Mouse (Mus musculus): ENCODE results near the gene Tmem39b.

Gene Tmem39b

DNA sequence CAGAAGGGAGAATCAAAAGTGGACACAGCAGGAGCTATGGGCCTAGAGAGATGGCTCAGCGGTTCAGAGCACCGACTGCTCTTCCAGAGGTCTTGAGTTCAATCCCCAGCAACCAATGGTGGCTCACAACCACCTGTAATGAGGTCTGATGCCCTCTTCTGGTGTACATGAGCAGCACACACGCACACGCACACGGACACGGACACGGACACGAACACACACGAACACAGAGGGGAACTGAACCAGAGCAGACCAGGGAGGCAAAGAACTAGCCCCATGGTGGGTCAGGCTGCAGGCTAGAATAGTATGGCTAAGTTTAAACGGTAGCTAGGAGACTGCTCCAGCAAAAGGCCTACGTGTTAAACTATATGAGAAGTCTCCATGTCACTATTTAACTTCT is 14.8 kb downstream of the Tmem39b start:
- DNase-seq = no peak

DNA sequence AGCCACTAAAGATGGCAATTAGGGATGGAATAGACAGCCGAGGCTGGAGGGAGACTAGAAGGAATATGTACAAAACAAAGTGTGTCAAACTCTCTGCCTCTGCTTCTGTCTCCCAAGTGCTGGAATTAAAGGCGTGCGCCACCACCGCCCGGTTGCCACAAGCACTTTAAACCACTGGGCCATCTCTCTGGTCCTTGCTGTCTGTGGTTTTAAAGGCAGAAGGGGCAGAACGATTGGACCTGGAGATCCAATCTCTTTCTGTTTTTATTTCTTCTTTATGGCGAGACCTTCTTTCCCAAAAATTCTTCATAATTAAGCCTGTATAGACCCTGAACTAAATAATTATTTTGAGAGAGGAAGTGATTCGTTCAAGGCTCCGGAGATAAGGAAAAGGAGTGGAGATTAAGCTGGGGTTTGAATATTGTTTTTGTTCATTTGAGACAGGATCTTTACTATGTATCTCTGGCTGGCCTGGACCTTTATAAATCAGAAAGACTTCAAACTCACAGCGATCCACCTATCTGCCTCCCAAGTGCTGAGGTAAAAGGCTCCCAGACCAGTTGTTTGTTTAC is 23.7 kb downstream of the Tmem39b start:
- DNase-seq = no peak

DNA sequence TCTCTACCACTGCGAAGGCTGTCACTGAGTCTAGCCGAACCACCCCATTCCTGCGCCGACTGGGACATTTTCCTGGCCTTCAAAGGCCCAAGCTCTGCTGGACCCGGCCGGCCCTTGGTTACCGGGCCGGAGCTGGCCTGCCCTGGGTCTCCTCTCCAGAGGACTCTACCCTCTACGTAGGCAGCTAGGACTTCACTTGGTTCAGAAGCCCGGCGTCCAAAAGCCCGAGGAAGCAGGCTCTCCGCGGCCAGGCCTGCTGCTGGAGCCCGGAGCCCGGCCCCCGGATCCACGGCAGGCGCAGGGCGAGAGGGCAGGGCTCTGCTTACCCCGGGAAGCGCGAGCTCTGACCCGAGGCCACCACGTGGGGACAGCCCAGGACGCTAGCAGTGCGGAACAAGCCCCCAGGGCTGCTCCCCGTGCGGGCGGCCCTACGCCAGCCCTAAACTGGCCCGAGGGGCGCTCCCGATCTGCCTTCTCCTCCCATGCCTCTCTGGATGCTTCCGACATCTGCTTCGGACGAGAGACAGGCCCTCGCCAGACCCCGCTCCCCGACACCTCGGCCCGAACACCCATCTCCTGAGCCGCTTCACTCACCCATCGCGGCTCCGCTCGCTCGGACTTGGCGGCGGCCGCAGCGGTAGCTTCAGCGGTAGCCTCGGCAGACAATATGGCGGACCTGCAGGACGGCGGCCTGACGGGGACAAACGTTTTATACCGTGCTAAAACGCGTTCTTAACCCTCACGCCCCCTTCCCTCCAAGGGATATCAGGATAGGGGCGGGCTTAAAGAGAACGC is 24.4 kb downstream of the Tmem39b start, which contains the start of gene Kpna6:
Kpna6 (minus strand) TSS at position 685 of the 795 bp plus-strand sequence.
- DNase-seq = peak; percentile 99

DNA sequence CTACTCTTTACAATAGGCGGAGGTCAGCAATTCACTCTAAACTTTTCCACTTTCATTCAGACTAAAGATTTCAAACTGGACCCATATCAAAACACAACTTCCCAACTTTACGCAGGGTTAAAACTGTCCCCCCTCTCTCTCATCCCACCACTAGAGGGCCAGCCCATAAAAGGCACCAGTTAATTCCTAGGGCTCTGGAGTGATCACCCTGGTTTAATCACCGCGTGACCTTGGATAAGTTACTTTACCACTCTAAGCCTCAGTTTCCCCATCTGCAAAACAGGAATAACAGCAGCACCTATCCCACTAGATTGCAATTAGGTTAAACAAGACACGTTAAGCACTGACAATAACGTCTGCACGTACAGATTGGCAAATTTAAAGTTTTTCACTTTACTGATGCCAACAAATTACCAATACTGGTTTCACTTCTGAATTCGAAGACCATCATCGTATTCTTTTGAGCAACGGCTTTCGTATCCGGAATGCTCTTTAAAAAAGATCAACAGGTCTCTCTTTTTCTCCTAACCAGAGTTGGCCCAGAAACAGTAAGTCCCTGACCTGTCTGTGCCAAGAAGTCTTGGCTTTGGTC is 25.1 kb downstream of the Tmem39b start:
- DNase-seq = peak; percentile 96

- no peak for DNase-seq
Measured at GRCm38 (mm10) chr4:129662255-129662813, 34.3 kb downstream of the Tmem39b start.

GRCm38 (mm10) chr4:129661584-129661983 is 35.1 kb downstream of the Tmem39b start:
- no peak for DNase-seq

DNA sequence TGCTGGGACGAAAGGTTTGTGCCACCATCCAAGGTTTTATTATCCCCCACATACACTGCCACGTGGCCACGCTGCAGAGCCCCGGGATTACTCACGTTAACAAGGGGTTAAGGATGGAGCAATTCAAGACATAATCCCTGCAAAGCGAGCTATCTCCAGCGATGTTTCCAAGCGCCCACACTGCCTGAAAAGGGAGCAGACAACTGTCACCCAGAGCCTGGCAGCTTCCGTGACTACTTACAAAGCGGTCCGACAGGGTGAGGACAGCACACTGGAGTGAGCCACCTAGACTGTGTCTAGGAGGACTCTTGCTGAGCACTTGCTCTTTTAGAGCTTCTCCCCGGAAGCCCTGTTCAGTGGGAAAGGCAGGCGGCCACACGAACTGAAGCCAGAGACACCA is 41.9 kb downstream of the Tmem39b start:
- DNase-seq = no peak

DNA sequence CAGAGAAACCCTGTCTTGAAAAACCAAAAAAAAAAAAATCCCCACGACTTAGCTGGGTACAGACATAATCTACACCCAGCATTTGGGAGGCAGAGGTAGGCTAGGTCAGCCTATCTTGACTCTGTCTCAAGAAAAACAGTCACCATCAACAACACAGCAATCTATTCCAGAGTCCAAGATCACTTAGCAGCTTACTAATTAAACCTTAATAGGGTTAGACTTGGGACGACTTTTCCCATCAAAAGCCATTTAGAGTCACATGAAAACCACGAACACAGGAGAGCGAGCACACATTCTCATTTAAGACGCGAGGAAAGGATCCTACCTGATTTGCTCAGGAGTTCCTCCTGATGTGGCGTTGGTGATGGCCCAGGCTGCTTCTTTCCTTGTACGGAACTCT is 46.3 kb downstream of the Tmem39b start:
- DNase-seq = no peak

DNA sequence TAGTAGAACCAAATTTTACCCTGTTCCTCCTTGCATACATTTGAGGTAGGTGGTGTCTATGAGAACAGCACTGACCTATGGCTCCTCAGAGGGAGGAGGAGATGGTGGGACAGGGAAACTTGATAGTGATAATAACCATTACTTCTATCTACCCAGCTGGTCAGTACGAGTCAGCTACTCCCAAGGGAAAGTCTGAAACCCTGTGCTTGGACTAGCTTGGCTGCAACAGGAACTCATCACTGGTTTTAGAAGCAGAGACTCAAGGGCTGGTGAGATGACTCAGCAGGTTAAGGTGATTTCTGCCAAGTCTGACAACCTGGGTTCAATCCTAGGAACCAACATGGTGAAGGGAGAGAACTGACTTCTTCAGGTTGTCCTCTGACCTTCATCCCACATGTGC is 48.0 kb downstream of the Tmem39b start:
- DNase-seq = no peak

DNA sequence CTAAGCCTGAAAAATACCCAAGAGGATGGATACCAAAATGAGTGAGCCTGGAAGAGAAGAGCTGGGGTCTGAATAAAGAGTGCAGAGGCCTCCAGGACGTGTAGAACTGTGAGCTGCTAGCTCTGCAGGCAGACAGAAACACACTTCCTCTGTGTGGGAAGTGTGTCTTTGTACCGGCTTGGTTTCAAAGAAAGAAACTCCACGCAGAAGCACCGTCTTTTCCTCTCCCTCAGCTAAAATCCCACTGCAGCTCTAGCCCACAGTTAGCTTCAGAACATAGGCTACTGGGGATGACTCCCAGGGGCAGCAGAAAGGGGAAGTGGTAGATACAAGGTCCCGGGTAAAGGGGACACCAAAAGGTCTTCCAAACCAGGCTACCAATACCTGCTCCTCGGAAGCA is 51.4 kb downstream of the Tmem39b start:
- peak; percentile 82 for DNase-seq

DNA sequence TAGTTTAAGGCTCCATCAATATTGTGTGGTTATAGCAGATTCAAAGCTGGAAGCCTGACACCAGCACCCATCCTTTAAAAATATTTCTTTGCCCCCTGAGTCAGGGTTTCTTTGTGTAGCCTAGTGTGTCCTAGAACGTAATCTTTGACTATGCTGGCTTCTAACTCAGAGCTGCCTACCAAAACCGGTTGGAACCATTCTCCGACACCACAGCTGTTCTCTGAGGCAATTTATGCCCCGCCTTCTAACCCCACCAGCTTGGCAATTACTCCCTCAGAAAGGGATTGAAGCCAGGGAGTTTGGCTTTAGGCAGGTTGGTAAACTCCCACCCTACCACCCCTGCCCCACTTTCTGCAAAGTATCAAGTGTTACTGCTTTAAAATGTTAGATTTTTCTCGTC is 54.9 kb downstream of the Tmem39b start:
- peak; percentile 90 for DNase-seq

- DNase-seq = peak; percentile 100
Measured at GRCm38 (mm10) chr4:129640638-129641467, 55.8 kb downstream of the Tmem39b start, which contains the start of gene Txlna. Gene Txlna (minus strand): TSS chr4:129641065.

DNA sequence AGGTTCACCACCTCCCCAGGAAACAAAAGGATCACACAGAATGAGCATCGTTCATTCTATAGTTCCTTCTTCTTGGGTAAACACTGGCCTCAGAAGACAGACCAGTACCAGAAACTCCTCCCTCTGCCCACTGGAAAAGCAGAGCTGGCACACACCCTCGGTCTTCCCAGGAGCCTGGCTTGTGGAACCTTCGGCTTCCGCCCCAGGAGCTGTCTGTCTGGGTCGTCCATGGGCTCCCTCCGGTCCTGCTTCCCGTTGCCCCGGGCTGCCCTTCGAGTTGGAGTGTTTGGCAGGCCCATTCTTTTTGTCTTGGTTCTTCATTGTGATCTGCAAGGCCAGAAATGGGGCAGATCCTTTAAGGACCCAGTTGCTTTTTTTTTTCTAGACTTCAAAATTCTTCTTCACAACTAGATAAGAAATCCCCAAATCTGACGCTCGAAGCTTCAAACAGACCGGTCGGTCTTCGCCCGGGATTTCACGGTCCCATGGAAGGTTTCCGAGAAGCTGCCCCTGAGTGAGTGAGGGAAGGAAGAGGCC is 56.5 kb downstream of the Tmem39b start:
- DNase-seq = peak; percentile 96

DNA sequence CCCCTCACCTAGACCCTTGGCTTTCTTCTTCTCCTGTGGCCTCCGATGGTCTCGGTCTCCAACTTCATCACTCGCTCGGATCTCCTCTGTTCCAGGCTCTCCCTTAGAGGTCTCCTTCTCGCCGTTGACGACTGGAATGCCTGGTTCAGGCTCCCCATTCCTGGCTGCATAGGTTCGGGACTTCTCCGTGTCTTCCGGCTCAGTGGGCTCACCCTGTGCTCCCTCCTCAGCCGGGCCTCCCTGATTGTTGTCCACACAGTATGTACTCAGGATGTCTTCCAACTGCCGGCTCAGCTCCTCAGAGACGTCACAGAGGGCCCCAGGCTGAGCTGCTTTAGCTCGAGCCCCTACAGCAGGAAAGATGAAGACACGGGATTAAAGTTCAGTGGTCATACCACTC is 57.4 kb downstream of the Tmem39b start:
- peak; percentile 90 for DNase-seq

GRCm38 (mm10) chr4:129633852-129634251 is 62.8 kb downstream of the Tmem39b start:
- DNase-seq = no peak

GRCm38 (mm10) chr4:129631867-129632266 is 64.8 kb downstream of the Tmem39b start:
- no peak for DNase-seq

DNA sequence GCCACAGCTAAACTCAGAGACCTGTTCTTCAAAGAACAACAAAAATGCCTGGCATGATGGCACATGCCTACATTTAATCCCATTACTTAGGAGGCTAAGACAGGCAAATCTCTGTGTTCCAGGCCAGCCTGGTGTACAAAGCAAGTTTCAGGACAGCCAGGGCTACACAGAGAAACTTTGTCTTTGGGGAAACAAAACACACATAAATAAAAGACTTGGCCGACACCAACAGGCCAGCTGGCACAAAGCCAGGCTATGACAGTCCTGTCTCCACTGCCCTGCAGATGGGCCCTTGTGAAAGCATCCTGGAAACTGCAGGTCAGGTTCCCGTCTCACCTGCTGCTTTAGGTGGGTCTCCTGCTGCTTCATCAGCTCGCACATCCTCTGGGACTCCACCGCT is 65.7 kb downstream of the Tmem39b start:
- no peak for DNase-seq

All from heart, adult 11 months (tissue).